ENCODE assay signal across 29 mouse cellular contexts in the genomic region with DNA sequence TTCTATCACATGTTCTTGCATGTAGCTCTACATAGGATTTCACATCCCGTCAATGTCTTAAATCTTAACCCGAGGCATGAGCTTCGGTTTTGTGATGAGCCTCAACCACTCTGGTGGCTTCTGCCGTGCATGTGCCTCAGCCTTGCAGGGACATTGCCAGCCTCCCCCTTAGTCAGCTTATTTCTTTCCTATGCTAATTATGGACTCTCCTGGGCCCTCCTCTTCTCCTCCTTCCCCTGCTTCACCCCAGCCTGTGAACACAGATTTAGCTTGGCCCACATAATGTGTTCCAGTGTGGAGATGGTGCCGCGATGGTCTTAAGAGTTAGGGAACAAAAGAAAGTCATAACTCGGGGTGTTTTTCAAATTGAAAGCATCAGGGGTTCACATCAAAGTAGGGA.
"Had no signal": no experiment of that assay in that cellular context is flagged by ENCODE, and none has a peak within 500 bp of the region (broad histone marks: within the 10 kb centered on the region; RNA-seq: fewer than 3 reads in every experiment).

No protein-coding gene starts in this region.

- DNase-seq: cerebellum, adult 2 months; cerebellum, adult 8-10 months; cerebellum, adult 9-10 months; cerebellum, adult 9-11 months; cerebellum, postnatal 10 days; cerebellum, postnatal 14 days; cerebellum, postnatal 25 days; cerebellum, postnatal 36 days; embryo, embryonic 11 days; forebrain, postnatal 0 days; gastrocnemius, adult 2 months; gastrocnemius, postnatal 10 days; gastrocnemius, postnatal 14 days; gastrocnemius, postnatal 25 days; gastrocnemius, postnatal 36 days; heart, adult 11 months; heart, adult 18-20 months; heart, adult 2 months had no signal

- H3K4me3 ChIP-seq: embryonic facial prominence, embryonic 10.5 days; embryonic facial prominence, embryonic 12.5 days; embryonic facial prominence, embryonic 13.5 days; embryonic facial prominence, embryonic 15.5 days; erythroblast, embryonic 14.5 days; forebrain, embryonic 10.5 days; forebrain, embryonic 12.5 days; forebrain, embryonic 13.5 days; forebrain, embryonic 15.5 days; gastrocnemius, adult 2 months; heart, adult 2 months had no signal

- H3K27ac ChIP-seq: embryonic facial prominence, embryonic 10.5 days; embryonic facial prominence, embryonic 12.5 days; embryonic facial prominence, embryonic 13.5 days; embryonic facial prominence, embryonic 15.5 days; forebrain, embryonic 10.5 days; forebrain, embryonic 12.5 days; forebrain, embryonic 13.5 days; forebrain, embryonic 15.5 days; gastrocnemius, adult 2 months; heart, adult 2 months had no signal

- ATAC-seq: forebrain, embryonic 13.5 days; forebrain, embryonic 14.5 days; forebrain, embryonic 15.5 days; forebrain, embryonic 16.5 days; forebrain, postnatal 0 days had no signal
